Mouse (Mus musculus) hindbrain, embryonic 12.5 days (tissue): ENCODE data around the gene Serp2. TPM values are rescaled to one million over a fixed set of nuclear protein-coding genes. Genes with fewer than 3 reads are reported as not detected.
A peak's percentile ranks its signal among the peaks of the same experiment; 100 is the strongest.

ENCODE experiments used
- ATAC-seq: fragments of 200-750 bp; cut with Nextera tagmentation; 2 replicates; pipeline ENCODE4 v1.8.0; 2017; ENCODE audit warnings: moderate TSS enrichment; ENCODE audit not compliant: low FRiP score
- H3K27ac ChIP-seq: fragments of 300-500 bp; sonication (generic); 2 replicates; pipeline ENCODE4 v1.5.1; 2016; ENCODE audit warnings: mild to moderate bottlenecking
- H3K27me3 ChIP-seq: fragments of 300-500 bp; sonication (generic); 2 replicates; pipeline ENCODE4 v1.6.1; 2016; ENCODE audit warnings: mild to moderate bottlenecking
- H3K36me3 ChIP-seq: fragments of 300-500 bp; sonication (generic); 2 replicates; pipeline ENCODE4 v1.6.1; 2016; ENCODE audit warnings: mild to moderate bottlenecking
- H3K4me1 ChIP-seq: fragments of 300-500 bp; sonication (generic); 2 replicates; pipeline ENCODE4 v1.6.1; 2016
- H3K4me2 ChIP-seq: fragments of 300-500 bp; sonication (generic); replicated peaks from 2 replicates; pipeline ENCODE4 v1.6.1; 2016; ENCODE audit warnings: mild to moderate bottlenecking
- H3K4me3 ChIP-seq: fragments of 300-500 bp; sonication (generic); 2 replicates; pipeline ENCODE4 v1.5.1; 2016; ENCODE audit warnings: mild to moderate bottlenecking
- H3K9ac ChIP-seq: fragments of 300-500 bp; sonication (generic); 2 replicates; pipeline ENCODE4 v1.6.1; 2016; ENCODE audit warnings: mild to moderate bottlenecking, moderate library complexity
- H3K9me3 ChIP-seq: fragments of 300-500 bp; sonication (generic); replicated peaks from 2 replicates; pipeline ENCODE4 v1.6.1; 2016; ENCODE audit warnings: mild to moderate bottlenecking
- WGBS: fragments of 180-500 bp; shearing (Covaris S2); methylation state at CpG from one replicate; pipeline ENCODE4 v1.1.7; 2016; 5-methylcytosine and 5-hydroxymethylcytosine counted together
- polyA plus RNA-seq: library from polyadenylated mRNA; unstranded; fragments of >200 nt; fragmentation: Nextera tagmentation; extraction: Ambion mirVana; gene quantifications from 2 replicates; pipeline ENCODE4 v1.2.1, GENCODE M21; 2016

The Serp2 gene
- polyA plus RNA-seq = 59.0 and 59.8 TPM in 2 replicates

- Histone ChIP-seq H3K27ac (peak within 1 kb of the TSS; percentile 83), H3K4me3 (peak within 1 kb of the TSS; percentile 62), H3K9ac (peak within 1 kb of the TSS; percentile 83), H3K36me3 (no peaks in the 10 kb centered on the region), H3K4me2 (peak within 1 kb of the TSS; percentile 73), H3K27me3 (no peaks in the 10 kb centered on the region), H3K9me3 (no peaks in the 10 kb centered on the region), H3K4me1 (peaks cover 18% of the 10 kb centered on the region)
- 10% methylated on average over 17 of the region's 17 CpGs for WGBS
- ATAC-seq = peak; percentile 57
These were observed at the start of gene Serp2 for GRCm38 (mm10) chr14:76556852-76557208. TSS of gene Serp2 (minus strand) at chr14:76556889.

- WGBS = 66% methylated on average over 13 of the region's 13 CpGs
- no peak overlapping the region for H3K4me2 ChIP-seq
- H3K9ac ChIP-seq = no peak overlapping the region; the same call in 1 of the 2 replicates
- no peak overlapping the region for H3K4me3 ChIP-seq
- H3K27ac ChIP-seq = no peak overlapping the region
- H3K27me3 ChIP-seq = no peaks in the 10 kb centered on the region
- no peaks in the 10 kb centered on the region for H3K36me3 ChIP-seq
- no peak for ATAC-seq
- peaks cover 12% of the 10 kb centered on the region for H3K4me1 ChIP-seq
- no peaks in the 10 kb centered on the region for H3K9me3 ChIP-seq
These were observed 49.3 kb upstream of the Serp2 start for GRCm38 (mm10) chr14:76605931-76606534.

GRCm38 (mm10) chr14:76604012-76604411, 47.3 kb upstream of the Serp2 start:
- Histone ChIP-seq H3K9ac (no peak overlapping the region), H3K27ac (no peak overlapping the region), H3K4me1 (peaks cover 12% of the 10 kb centered on the region), H3K36me3 (no peaks in the 10 kb centered on the region), H3K27me3 (no peaks in the 10 kb centered on the region), H3K4me3 (no peak overlapping the region), H3K4me2 (no peak overlapping the region), H3K9me3 (no peaks in the 10 kb centered on the region)
- 85% methylated on average over 6 of the region's 6 CpGs for WGBS
- ATAC-seq = no peak

GRCm38 (mm10) chr14:76601654-76602053, 45.0 kb upstream of the Serp2 start:
- Histone ChIP-seq H3K4me3 (no peak overlapping the region), H3K9ac (no peak overlapping the region), H3K4me1 (peaks cover 26% of the 10 kb centered on the region), H3K27me3 (no peaks in the 10 kb centered on the region), H3K27ac (no peak overlapping the region), H3K4me2 (no peak overlapping the region), H3K36me3 (no peaks in the 10 kb centered on the region), H3K9me3 (no peaks in the 10 kb centered on the region)
- 87% methylated on average over 4 of the region's 4 CpGs for WGBS
- ATAC-seq = no peak

- H3K9ac ChIP-seq = no peak overlapping the region
- H3K4me1 ChIP-seq = peaks cover 26% of the 10 kb centered on the region
- H3K9me3 ChIP-seq = no peaks in the 10 kb centered on the region
- WGBS = 79% methylated on average over 3 of the region's 3 CpGs
- no peak overlapping the region for H3K27ac ChIP-seq
- H3K27me3 ChIP-seq = no peaks in the 10 kb centered on the region
- ATAC-seq = no peak
- H3K4me3 ChIP-seq = no peak overlapping the region
- no peak overlapping the region for H3K4me2 ChIP-seq
- H3K36me3 ChIP-seq = no peaks in the 10 kb centered on the region
These were observed 43.7 kb upstream of the Serp2 start for GRCm38 (mm10) chr14:76600391-76600790.

GRCm38 (mm10) chr14:76599706-76600105, 43.0 kb upstream of the Serp2 start:
- ATAC-seq = no peak
- H3K27me3 ChIP-seq = no peaks in the 10 kb centered on the region

GRCm38 (mm10) chr14:76598518-76599216, 42.0 kb upstream of the Serp2 start:
- peaks cover 19% of the 10 kb centered on the region for H3K4me1 ChIP-seq
- H3K4me3 ChIP-seq = peak overlapping the region; percentile 25
- no peaks in the 10 kb centered on the region for H3K27me3 ChIP-seq
- ATAC-seq = peak; percentile 75
- H3K9me3 ChIP-seq = no peaks in the 10 kb centered on the region
- H3K4me2 ChIP-seq = peak overlapping the region; percentile 57
- peak overlapping the region; percentile 32; the same call in 1 of the 2 replicates for H3K9ac ChIP-seq
- H3K36me3 ChIP-seq = no peaks in the 10 kb centered on the region
- WGBS = 2% methylated on average over 12 of the region's 12 CpGs
- peak overlapping the region; percentile 71 for H3K27ac ChIP-seq

More at GRCm38 (mm10) chr14:76599706-76600105, 43.0 kb upstream of the Serp2 start:
- 41% methylated on average over 4 of the region's 4 CpGs for WGBS
- Histone ChIP-seq H3K4me3 (no peak overlapping the region), H3K4me2 (no peak overlapping the region), H3K9me3 (no peaks in the 10 kb centered on the region), H3K9ac (no peak overlapping the region), H3K36me3 (no peaks in the 10 kb centered on the region), H3K27ac (no peak overlapping the region), H3K4me1 (peaks cover 21% of the 10 kb centered on the region)

GRCm38 (mm10) chr14:76597751-76598150, 41.1 kb upstream of the Serp2 start:
- Histone ChIP-seq H3K4me1 (peaks cover 19% of the 10 kb centered on the region), H3K4me3 (no peak overlapping the region), H3K9me3 (no peaks in the 10 kb centered on the region), H3K27me3 (no peaks in the 10 kb centered on the region), H3K27ac (no peak overlapping the region), H3K4me2 (no peak overlapping the region), H3K36me3 (no peaks in the 10 kb centered on the region), H3K9ac (no peak overlapping the region)
- no peak; the same call in 1 of the 2 replicates for ATAC-seq

GRCm38 (mm10) chr14:76595048-76595859, 38.6 kb upstream of the Serp2 start:
- no peaks in the 10 kb centered on the region for H3K9me3 ChIP-seq
- ATAC-seq = no peak
- peaks cover 19% of the 10 kb centered on the region for H3K4me1 ChIP-seq
- H3K4me3 ChIP-seq = no peak overlapping the region
- no peak overlapping the region for H3K9ac ChIP-seq
- H3K27ac ChIP-seq = no peak overlapping the region; the same call in 1 of the 2 replicates
- no peak overlapping the region for H3K4me2 ChIP-seq
- no peaks in the 10 kb centered on the region for H3K36me3 ChIP-seq
- 65% methylated on average over 9 of the region's 9 CpGs for WGBS
- H3K27me3 ChIP-seq = no peaks in the 10 kb centered on the region

- 80% methylated on average over 6 of the region's 6 CpGs for WGBS
- H3K4me1 ChIP-seq = peaks cover 18% of the 10 kb centered on the region
- H3K9ac ChIP-seq = no peak overlapping the region
These were observed 37.7 kb upstream of the Serp2 start for GRCm38 (mm10) chr14:76594351-76594885.

GRCm38 (mm10) chr14:76593630-76594193, 37.0 kb upstream of the Serp2 start:
- no peaks in the 10 kb centered on the region for H3K9me3 ChIP-seq
- 90% methylated on average over 15 of the region's 15 CpGs for WGBS
- ATAC-seq = no peak
- H3K36me3 ChIP-seq = no peaks in the 10 kb centered on the region
- no peak overlapping the region for H3K9ac ChIP-seq
- peaks cover 11% of the 10 kb centered on the region for H3K4me1 ChIP-seq
- no peak overlapping the region for H3K4me2 ChIP-seq
- no peak overlapping the region for H3K4me3 ChIP-seq
- no peak overlapping the region for H3K27ac ChIP-seq
- no peaks in the 10 kb centered on the region for H3K27me3 ChIP-seq

More at GRCm38 (mm10) chr14:76594351-76594885, 37.7 kb upstream of the Serp2 start:
- no peak for ATAC-seq
- no peak overlapping the region for H3K4me2 ChIP-seq
- H3K27ac ChIP-seq = no peak overlapping the region
- no peak overlapping the region for H3K4me3 ChIP-seq
- no peaks in the 10 kb centered on the region for H3K36me3 ChIP-seq
- no peaks in the 10 kb centered on the region for H3K9me3 ChIP-seq
- no peaks in the 10 kb centered on the region for H3K27me3 ChIP-seq

GRCm38 (mm10) chr14:76592721-76593120, 36.0 kb upstream of the Serp2 start:
- no peak for ATAC-seq
- no peaks in the 10 kb centered on the region for H3K9me3 ChIP-seq
- 90% methylated on average over 12 of the region's 12 CpGs for WGBS

More at GRCm38 (mm10) chr14:76592721-76593120, 36.0 kb upstream of the Serp2 start:
- H3K9ac ChIP-seq = no peak overlapping the region
- H3K4me2 ChIP-seq = no peak overlapping the region
- peaks cover 2% of the 10 kb centered on the region; the same call in 1 of the 2 replicates for H3K4me1 ChIP-seq
- no peaks in the 10 kb centered on the region for H3K27me3 ChIP-seq
- H3K27ac ChIP-seq = no peak overlapping the region
- no peak overlapping the region for H3K4me3 ChIP-seq
- H3K36me3 ChIP-seq = no peaks in the 10 kb centered on the region
